Mouse (Mus musculus) limb, embryonic 10.5 days (tissue): Measurements from ENCODE around the gene Sowahb. TPM values are rescaled to one million over a fixed set of nuclear protein-coding genes. Genes with fewer than 3 reads are reported as not detected.

Experiments
- polyA plus RNA-seq: library from polyadenylated mRNA; unstranded; fragments of >200 nt; fragmentation: Nextera tagmentation; extraction: Ambion mirVana; gene quantifications from 2 replicates; pipeline ENCODE4 v1.2.1, GENCODE M21; 2016

The Sowahb gene
- polyA plus RNA-seq, 1 experiment from 2014 or later: 1.1 TPM

Other genes with a start within 250 kb of the Sowahb start
- 340 and 390 TPM in 2 replicates for gene Sept11, start 48.4 kb upstream of the Sowahb start, polyA plus RNA-seq
- gene Ccni, start 161.5 kb upstream of the Sowahb start, polyA plus RNA-seq: 96.3 and 121 TPM in 2 replicates
- 1.8 and 2.2 TPM in 2 replicates for gene 2010109A12Rik, start 161.5 kb upstream of the Sowahb start, polyA plus RNA-seq
- gene Ccng2, start 222.2 kb upstream of the Sowahb start, polyA plus RNA-seq: 38.7 and 71.3 TPM in 2 replicates